Mouse (Mus musculus) heart, postnatal 0 days (tissue): ENCODE measurements around the gene Tdo2.

Experiments used
- CTCF ChIP-seq: IDR thresholded peaks from 2 replicates; pipeline ENCODE4 v1.5.1; 2016; ENCODE audit warnings: antibody characterized with exemption, control low read depth, low read depth
- EP300 ChIP-seq: IDR thresholded peaks from 2 replicates; pipeline ENCODE4 v1.6.1; 2016; ENCODE audit warnings: antibody characterized with exemption, low read depth

GRCm38 (mm10) chr3:81989692-81990141, 13.7 kb upstream of the Tdo2 start:
- TF ChIP-seq CTCF (no peak), EP300 (no peak)
